Mouse (Mus musculus): Measurements from ENCODE around the gene Slc6a16.

Gene Slc6a16

GRCm38 (mm10) chr7:45255822-45256221, 14.9 kb downstream of the Slc6a16 start:
- peak; percentile 94 for DNase-seq

GRCm38 (mm10) chr7:45257063-45257840, 16.4 kb downstream of the Slc6a16 start:
- peak; percentile 86 for DNase-seq

GRCm38 (mm10) chr7:45259281-45259680, 18.4 kb downstream of the Slc6a16 start:
- DNase-seq, result peak; percentile 85

GRCm38 (mm10) chr7:45262266-45262665, 21.4 kb downstream of the Slc6a16 start:
- peak; percentile 88 for DNase-seq

- DNase-seq, result peak; percentile 83
Observed at GRCm38 (mm10) chr7:45263006-45263607, 22.2 kb downstream of the Slc6a16 start.

- no peak for DNase-seq
Observed at GRCm38 (mm10) chr7:45264348-45264747, 23.5 kb downstream of the Slc6a16 start.

GRCm38 (mm10) chr7:45265518-45265917, 24.6 kb downstream of the Slc6a16 start:
- DNase-seq, result no peak

- peak; percentile 79 for DNase-seq
Observed at GRCm38 (mm10) chr7:45272786-45273412, 32.0 kb downstream of the Slc6a16 start.

- peak; percentile 79 for DNase-seq
Observed at GRCm38 (mm10) chr7:45273672-45274071, 32.8 kb downstream of the Slc6a16 start.

GRCm38 (mm10) chr7:45277136-45277760, 36.4 kb downstream of the Slc6a16 start, which contains the start of gene Slc6a21:
TSS of gene Slc6a21 (plus strand) at chr7:45277513.
- peak; percentile 94 for DNase-seq

- DNase-seq, result no peak
Observed at GRCm38 (mm10) chr7:45286486-45286885, 45.6 kb downstream of the Slc6a16 start.

- DNase-seq, result no peak
Observed at GRCm38 (mm10) chr7:45296626-45297025, 55.7 kb downstream of the Slc6a16 start.

GRCm38 (mm10) chr7:45297563-45297962, 56.7 kb downstream of the Slc6a16 start:
- no peak for DNase-seq

GRCm38 (mm10) chr7:45299752-45300151, 58.9 kb downstream of the Slc6a16 start:
- DNase-seq, result peak; percentile 94

GRCm38 (mm10) chr7:45300270-45300669, 59.4 kb downstream of the Slc6a16 start:
- no peak for DNase-seq

GRCm38 (mm10) chr7:45302626-45303025, 61.7 kb downstream of the Slc6a16 start:
- DNase-seq, result no peak

GRCm38 (mm10) chr7:45304869-45305268, 64.0 kb downstream of the Slc6a16 start:
- DNase-seq, result no peak

- no peak for DNase-seq
Observed at GRCm38 (mm10) chr7:45305275-45305674, 64.4 kb downstream of the Slc6a16 start.

- DNase-seq, result no peak
Observed at GRCm38 (mm10) chr7:45308551-45309240, 67.8 kb downstream of the Slc6a16 start.

GRCm38 (mm10) chr7:45309455-45309854, 68.6 kb downstream of the Slc6a16 start:
- no peak for DNase-seq

- DNase-seq, result no peak
Observed at GRCm38 (mm10) chr7:45312023-45312422, 71.1 kb downstream of the Slc6a16 start.

GRCm38 (mm10) chr7:45312686-45313453, 72.0 kb downstream of the Slc6a16 start:
- DNase-seq, result no peak

Measured in heart, adult 11 months (tissue).